Mouse (Mus musculus) right cerebral cortex, postnatal 14 days (tissue): ENCODE measurements around the gene Get4.
A peak's percentile ranks its signal among the peaks of the same experiment; 100 is the strongest.

Experiments
- DNase-seq: peaks from one replicate; pipeline ENCODE4 v3.0.0; 2022

The Get4 gene

DNA sequence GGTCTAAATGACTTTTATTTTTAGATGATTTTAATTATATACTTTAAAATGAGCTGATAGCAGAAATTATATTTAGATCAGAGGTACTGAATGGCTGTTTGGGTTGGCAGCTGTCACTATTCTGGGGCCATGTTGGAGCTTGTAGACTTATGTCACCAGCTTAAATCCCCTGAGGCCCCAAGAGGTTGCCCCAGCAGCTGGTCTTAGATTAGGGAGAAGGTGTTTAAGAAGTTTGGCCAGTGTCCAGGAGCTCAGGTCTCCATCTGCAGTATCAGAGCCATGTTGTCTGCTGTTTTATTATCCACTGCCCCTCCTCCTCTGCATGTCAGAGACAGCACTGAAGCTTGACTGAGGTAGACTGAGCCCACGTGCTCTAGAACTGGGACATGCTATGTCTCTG, 8.7 kb upstream of the Get4 start:
- no peak for DNase-seq

DNA sequence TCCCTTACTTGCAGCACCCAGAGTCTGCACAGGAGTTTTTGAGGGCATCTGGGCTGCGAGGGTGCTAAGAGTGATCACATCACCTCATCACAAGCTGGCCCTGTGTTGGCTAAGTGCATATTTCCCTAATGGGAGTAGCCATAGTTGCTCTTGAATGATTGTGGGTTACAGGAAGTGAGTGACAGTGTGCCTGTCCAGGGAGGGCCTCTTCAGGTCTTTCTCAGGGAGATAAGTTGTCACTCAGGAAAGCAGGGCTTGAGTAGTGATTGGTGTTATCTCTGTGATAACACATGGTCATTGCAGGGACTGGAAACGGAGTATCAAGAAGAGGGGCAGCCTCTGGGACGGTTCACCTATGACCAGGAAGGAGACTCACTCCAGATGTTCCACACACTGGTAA, 4.4 kb upstream of the Get4 start:
- no peak for DNase-seq

DNA sequence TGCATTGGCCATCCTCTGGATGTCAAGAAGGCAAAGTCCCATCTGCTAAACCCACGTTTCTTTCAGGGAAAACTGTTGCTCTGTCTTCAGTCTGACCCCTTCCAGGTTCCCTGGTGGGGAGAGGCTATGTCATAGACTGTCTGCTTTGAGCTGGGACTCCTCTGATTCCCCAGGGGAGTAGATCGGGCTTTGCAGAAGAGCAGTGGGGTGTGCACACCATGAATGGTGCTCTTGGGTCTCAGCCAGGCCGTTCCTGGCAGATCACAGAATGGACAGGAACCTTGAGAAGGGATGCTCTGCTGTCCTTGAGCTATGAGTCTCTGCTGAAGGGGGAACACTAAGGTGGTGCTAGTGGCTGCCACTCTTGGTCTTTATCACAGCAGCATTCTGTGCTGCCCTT, 3.3 kb upstream of the Get4 start:
- no peak for DNase-seq

DNA sequence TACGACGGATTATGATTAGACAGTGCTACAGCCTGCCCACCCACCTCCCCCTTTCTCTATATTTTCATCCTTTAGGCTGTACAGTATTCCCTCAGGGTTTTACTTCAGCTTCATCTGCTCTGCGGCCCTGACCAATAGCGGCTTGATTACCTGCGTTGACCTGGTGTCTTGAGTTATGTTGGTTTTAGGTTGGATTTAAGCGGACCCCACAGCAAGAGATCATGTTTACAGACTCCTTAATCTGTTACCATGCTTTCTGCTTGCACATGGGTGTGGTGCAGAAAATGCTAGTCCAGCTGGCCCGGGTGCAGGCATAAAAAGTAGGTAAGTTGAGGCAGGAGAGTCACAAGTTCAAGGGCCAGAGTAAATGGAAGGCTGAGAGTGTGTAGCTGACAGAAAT, 845 bp upstream of the Get4 start:
- no peak for DNase-seq

DNA sequence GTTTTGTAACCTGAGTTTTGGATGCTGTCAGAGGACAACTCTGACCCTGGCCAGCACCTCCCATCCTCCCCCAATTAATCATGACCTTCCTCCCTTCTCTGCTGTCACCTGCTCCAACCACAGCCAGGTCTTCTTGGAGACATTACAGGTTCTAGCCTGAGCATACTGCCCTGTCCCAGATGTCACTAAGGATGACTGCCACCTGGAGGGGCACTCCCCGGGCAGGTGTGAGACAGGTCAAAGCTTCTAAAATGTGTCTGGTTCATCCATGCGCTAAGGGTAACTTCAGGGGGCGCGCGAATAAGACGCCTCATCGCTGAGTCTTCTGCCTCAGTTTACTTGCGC, 416 bp upstream of the Get4 start:
- DNase-seq: no peak

DNA sequence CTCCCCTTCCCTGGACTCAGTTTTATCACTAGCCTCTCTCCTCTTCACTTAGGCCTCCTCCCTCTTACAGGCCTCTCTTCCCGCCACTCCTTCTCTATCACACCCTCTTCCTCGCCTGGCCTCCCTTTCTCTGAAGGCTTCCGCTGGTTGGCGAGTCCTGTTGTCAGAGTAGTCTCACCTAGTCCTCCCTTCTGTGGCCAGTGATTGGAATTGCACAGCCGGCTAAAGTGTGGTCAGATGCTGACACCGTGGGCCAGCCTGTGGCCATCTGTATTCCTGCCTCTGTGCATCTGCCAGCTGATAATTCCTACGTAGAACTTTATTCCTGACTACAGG, 754 bp downstream of the Get4 start:
- DNase-seq: no peak

DNA sequence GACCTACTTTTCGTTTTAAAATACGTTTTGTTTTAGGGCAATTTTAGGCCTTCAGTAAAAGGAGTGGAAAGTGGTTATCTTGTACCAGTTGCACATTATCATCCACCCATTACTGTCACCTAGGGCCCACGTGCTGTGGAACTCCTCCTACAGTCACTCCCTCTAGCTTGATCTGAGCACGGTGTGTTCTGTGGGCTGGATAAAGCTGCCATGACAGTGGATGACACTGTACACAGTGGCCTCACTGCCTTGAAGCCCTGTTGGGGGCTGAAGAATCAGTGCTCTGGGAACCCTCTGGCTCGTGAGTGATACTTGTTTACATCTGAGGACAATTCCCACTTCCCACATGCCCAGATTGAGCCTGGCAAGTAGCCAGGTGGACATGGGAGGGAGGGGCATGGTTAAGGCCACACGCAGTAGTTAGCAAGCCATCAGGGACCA, 1.2 kb downstream of the Get4 start:
- DNase-seq: no peak

DNA sequence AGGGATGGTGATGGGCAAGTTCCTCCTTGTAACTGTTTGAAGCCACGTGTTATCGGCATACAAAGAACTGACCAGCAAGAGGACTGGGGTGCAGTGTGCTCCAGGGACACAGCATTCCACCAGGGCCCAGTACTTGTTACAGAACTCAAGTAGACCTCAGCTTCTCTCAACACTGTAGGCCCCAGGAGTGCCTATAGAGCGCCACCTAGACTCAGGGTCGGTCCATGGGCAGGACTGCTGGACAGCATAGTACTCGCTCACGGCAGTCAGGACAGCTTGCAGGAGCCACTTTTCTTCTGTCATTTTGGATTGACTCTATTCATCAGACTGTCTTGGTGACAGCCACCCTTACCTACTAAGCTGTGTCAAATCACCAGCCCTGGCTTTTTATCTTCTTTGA, 2.8 kb downstream of the Get4 start:
- DNase-seq: no peak

DNA sequence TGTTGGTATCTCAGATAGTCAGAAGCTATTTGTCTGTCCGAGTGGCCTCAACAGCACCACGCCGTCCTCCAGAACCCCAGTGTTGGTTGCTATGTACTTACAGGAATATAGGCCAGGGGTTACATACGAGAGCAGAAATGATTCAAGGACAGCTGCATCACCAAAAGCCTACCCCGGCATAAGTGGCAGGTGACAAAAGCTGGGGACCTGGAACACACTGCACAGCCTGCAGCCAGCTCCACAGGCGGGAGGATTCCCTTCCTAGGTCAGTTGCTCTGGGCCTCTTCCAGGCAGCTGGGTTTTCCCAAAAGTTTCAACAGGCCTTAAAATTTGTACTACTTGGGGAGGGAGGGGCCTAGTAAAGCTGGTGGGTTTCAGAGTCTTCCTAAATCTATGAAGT, 3.7 kb downstream of the Get4 start:
- DNase-seq: no peak

DNA sequence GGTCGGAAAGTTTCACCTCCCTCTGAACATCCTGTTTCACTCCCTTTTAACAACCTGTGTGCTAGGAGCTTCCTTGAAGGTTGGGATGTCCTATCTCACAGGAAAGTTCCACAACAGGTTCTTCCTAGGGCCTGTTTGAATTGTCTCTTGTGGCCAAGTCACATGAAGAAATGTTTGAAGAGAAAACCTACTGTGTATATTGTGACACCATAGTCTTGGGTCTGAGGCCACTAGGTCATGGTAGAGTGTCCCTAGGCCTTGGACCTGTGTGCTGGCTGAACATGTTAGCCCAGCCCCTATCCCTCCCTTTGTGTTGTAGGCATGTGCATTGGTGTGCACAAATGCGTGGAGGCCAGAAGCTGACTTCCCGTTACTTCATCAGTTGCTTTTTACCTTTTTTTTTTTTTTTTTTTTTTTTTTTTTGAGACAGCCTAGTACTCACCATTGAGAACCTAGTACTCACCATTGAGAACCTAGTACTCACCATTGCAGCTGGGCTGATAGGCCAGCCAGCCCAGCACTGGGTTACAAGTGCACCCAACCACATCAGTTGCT, 4.2 kb downstream of the Get4 start:
- DNase-seq: no peak

DNA sequence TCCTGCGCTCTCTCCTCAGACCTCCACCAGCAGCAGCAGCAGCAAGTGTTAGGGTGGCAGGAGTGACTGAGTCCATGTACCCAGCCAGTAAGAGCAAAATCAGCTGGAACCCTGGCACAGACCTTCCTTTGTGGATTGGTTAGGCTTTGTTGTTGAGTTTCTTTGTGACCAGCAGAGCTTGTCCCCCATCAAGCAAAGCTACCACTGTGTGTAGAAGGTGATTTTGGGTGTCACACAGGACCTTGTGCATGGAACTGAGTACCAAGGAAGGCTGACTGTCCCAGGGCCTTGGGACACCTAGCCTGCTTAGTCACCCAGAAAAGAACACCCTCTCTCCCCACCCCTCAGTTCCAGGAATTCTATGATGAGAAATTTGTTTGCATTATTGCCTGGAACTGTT, 5.1 kb downstream of the Get4 start:
- DNase-seq: no peak

DNA sequence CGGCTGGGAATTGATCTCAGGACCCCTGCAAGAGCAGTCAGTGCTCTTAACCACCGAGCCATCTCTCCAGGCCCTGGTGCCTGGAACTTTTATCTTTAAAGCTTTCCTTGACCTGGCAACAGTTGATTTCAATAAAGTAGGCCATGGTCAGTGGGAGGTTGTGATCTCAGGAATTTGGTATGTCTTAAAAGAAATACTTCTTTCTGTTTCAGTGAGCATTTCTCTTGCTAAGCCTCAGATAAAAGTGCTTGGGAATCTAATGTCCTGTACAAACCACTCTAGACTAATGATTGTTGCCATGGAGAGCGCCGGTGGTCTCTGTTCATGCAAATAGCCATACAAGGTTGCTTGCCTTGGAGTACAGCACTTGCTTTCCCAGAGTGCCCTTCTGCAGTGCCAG, 5.7 kb downstream of the Get4 start:
- DNase-seq: no peak

DNA sequence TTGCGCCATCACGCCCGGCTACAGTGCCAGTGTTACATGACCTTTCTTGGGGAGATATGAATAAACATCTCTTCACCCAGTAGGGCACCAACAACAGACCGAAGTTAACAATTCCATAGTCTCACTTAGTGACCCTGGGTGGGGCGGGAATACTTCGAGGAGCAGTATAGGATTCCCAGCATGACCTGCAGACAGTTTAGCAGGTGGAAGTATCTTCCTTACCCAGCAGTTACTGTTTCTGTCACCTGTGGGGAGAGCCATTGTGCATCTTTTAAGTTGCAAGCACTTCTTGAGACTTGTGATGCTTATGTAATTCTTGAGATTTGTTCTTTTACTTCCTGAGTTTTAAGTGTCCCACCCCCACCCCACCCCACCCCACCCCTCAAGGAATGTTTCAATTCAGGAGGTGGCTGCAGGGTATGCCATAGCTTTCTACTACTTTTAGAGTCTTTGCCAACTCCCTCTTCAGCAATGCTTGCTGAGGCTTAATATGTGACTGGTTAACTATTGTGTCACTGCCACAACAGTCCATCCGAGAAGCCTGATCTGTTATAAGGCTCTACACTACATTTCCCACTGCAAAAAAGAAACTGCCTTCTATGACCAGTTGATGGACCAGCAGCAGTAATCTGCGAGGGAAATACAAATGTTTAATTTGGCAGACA, 6.4 kb downstream of the Get4 start:
- no peak for DNase-seq

DNA sequence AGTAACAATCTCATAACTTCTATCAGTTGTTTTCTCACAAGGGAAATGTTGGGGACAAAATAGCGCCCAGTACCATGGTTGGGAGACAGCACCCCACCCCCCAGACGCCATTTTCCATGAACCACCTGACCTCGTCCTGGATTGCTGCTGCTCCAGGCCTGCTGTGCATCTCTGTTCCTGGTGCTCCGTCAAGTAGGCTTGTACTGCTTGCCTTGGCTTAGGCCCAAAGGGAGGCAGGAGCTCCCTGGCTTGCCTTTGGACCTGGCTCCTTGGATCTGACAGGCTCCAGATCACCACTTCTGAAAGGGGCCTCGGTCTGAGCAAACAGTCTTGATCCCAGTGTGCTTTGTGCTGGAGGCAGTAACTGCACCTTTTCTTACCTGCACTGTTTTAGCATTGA, 7.7 kb downstream of the Get4 start:
- no peak for DNase-seq

DNA sequence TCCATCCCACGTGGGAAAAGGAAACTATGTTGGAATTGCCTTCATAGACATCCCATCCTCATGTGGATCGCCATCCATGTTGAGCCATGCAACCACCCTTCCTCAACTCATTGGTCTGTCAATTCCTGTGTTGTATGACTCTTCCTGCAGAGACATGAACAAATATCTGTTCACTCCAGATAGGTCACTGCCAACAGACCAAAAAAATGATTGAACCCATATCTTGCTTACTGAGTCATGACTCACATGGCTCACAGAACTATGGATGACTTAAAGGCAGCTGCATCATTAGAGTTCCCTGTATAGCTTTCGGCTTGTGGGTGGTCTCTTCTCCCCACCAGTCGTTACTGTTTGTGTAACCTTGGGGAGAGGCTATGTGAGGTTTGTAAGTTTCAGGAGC, 9.3 kb downstream of the Get4 start:
- no peak for DNase-seq

DNA sequence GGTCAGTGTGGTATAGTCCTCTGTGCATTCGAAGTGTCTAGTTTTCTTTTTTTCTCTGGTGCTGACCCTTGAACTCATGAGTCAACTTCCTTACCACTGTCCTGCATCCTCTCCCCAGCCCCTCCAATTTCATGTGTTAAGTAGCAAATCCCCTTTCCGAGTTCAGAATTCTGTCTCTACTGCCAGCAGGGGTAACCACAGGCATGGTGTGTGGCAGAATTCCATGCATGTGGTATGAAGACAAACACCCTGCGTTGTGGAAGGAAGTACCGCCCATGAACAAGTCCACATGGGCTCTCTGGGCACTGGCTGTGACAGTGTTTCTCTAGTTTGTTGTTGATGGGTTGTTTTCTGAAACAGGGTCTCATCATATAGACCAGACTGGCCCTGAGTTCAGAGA, 15.5 kb downstream of the Get4 start:
- DNase-seq: no peak

DNA sequence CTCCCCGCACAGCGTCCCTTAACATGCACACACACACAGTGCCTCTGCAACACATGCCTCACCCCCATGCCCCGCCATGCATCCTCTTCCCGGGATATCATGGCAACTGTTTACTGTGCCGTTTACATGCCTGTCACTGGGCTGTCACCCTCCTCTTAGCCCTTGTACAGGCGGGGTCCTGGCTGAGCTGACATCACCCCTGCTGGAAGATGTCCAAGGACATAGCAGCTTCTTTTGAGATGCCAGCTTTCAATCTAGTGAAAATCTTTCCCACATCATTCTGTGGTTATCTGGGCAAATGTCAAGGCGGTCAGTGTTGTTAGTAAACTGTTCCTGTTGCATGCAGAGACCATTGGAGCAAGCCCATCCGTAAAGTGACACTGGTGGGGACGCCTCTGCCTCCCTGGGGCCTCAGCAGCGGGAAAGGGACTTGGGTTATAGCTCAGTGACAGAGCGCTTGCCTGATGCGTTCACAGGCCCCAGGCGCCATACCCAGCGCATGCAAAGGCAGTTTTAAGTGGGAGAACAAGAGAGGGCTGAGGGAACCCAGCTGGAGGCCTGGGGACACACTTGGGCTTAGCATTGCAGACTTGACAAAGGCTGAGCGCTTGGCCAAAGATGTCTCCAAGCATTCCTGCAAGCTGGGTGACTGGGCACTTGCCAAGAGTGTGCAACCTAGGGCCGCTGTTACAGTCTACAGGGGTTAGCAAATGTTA, 18.8 kb downstream of the Get4 start:
- DNase-seq: no peak

DNA sequence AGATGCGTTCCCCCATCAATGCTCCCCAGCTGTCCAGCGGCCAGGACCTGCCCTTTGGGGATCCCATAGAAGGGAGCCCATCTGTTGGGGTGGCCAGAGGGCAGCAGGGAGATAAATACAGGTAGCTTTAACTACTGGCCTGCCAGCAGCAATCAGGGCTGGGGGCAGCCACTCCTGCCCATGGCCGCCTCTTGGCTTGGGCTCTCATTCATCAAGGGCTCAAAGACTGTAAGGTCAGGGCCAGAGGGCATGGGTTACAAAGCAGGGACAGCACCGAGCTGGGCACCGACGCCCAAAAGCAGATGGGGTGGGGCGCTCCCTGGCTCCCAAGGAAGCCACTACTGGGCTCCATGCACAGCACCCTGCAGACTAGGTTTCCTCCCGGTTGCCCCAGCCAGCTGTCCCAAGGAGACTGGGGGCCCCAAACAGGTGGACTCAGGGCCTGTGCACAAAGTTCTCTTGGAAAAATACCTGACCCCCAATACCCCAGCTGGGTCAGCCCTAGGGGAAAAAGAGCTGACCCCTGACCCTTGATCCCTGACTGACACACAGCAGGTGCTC, 19.9 kb downstream of the Get4 start:
- DNase-seq: no peak

DNA sequence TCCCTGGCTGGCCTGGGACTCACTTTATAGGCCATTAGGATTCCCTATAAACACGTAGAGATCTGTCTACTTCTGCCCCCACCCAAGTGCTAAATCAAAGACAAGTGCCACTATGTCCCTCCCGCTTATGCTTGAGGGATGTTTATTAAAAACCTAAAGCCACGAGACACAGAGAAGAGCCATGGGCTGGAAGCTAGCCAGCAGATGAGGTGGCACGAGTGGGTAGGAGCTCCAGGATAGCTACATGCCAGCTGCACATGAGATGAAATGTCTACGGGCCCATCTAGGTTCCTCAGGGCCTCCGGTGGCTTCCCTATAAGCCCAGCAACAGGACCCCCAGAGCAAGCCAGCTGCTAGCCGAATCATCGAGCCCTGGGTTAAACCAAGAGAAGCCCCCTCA, 25.2 kb downstream of the Get4 start:
- peak; percentile 72 for DNase-seq

DNA sequence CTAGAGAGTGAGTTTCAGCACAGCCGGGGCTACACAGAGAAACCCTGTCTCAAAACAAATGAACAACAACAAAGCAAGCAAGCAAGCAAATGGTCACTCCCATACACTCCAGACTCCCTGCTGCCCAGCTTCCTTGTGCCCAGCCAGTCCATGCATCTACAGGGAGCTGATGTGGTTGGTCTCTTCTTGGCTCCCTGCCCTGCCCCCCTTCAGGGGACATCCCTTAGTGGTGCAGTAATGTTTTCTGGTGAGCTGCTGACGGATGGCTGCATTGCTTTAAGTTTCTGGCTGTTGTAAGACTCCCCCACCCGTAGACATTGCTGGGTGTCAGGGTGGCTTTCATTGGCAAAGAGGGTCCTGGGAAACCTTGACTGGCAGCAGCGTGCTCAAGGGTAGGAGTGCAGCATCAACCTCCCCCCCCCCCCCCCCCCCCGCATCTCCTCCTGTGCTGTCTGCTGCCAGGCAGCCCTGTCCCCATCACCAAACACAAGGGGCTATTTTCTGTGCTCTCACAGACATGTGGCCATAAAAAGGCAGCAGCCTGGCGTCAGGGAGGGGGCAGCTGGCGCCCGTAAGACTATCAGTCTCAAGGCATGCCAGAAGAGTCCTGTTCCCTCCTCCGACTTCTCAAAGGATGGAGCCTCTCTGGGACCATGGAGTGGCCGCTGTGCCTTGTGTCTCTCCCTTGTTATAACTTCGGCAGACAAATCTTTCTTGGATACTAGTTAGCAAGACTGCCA, 29.4 kb downstream of the Get4 start:
- DNase-seq: no peak

DNA sequence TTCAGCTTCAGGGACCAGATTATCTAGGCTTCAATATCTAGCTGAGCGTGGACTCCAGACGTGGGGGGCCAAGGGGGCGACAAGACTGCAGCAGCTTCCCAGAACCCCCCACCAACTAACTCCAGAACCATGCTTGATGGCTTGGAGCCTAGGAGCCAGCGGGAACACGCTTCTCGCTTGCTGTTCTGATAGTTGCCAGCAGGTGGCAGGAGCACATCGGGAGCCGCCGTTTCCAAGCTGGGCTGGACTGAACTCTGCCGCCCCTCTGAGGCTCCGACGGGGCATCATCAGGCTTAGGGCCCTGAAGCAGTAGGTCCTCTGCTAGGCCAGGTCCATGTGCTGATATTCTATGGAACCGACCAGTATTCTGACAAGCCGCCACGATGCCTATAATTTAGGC, 30.1 kb downstream of the Get4 start:
- peak; percentile 90 for DNase-seq

DNA sequence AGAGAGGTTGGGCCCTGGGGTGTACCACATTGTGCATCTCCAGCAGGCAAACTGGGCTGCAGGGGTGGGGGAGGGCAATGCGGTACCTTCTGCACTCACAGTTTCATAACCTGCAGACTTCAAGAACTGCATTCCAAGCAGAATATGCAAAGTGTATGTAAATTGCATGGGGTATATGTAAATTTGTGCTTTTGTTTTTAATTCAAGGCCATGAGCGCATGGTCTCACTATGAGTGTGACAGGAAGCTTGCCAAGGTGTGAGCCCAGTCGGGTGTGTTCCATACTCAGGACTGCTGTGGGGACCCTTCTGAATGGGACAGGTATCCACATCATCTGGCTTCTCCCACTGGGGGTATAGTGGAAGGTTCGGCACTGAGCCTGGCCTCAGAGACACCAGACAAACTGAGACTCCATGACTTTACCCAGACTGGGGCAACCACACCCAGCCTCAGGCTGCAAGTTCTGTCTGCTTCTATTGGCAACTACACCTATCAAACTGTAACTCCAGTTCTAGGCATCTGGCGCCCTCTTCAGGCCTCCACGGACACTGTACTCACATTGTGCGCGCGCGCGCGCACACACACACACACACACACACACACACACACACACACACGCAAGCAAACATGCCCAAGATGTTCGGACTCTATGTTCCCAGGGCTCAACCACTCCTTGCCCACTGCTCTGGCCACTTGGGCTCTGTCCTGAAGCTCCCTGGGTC, 31.5 kb downstream of the Get4 start:
- DNase-seq: no peak

DNA sequence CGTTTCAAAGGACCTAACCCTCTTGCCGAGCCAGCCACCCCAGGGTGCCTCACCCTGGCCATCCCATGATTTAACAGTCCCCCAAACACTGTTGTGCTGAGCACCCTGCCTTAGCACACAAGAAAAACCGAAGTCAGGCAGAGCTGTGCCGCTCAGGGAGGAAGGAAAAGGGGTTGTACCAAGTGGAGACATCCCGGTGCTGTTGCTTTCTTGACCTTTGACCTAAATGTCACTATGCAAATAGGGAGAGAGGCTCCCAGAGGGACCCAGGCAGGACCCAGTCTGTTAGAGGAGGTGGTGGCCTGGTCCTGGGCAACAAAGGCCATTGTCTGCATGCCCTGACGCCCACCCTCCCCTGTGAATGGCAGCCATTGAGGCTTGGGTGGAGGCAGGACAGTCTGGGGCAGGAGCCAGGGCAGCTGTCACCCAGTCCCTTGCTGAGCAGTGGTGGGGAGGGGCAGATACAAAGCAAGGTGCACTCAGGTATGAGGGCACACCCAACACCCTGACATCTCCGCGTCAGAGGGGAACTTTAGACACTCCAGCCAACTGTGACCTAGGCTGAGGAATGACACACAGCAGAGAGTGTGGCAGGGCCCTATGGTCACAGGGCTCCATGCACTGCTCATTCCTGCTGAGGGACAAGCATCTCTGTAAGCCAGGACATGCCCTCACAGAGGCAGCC, 33.4 kb downstream of the Get4 start:
- DNase-seq: no peak
